Mouse (Mus musculus): Measurements from ENCODE around the gene Styxl1. TPM values are rescaled to one million over a fixed set of nuclear protein-coding genes. Genes with fewer than 3 reads are reported as not detected.

Gene Styxl1
- 0.68 TPM in 1 of 2 replicates, not detected in the other for polyA plus RNA-seq (2016; fragmentation: Nextera tagmentation; extraction: Ambion mirVana)

DNA sequence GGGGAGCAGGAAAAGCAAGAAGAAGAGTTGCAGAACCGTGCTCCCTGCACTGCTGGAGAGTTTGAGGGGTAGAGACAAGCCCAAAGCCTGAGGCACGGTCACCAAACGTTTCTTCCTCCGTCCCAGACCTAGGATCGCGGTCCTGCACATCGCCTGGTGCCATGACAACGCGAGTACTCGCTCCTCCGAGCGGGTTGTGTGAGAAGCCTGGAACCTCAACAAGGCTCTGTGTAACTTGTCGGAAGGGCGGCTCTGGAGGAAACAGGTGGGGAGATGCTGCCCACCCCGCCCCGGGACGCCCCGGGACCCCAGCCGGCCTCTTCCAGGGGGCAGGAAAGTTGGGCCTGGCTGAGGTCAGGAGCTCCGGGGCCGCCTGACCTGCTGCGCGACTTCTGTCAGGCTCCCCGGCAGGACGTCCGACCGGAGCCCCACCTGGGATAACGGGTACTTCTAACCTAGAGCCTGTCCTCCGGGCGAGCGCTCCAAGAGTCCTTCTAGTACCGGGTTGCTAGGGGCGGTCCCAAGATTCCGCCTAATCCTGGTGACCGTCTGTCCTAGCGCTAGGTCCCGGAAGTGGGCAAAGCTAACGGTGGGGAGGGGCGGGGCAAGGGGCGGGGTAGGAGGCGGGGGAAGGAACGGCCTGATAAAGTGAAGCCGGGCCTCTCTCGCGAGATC lies at the start of gene Styxl1:
Styxl1 (minus strand) TSS at position 590 of the 675 bp plus-strand sequence.
- peak within 1 kb of the TSS; percentile 87 for H3K4me2 ChIP-seq (replicated peaks)
- peak within 1 kb of the TSS; percentile 93 for H3K9ac ChIP-seq
- WGBS: under 1% methylated on average over 44 of the region's 45 CpGs
- peak within 1 kb of the TSS; percentile 94 for H3K27ac ChIP-seq
- no peaks in the 10 kb centered on the region for H3K27me3 ChIP-seq
- H3K4me3 ChIP-seq: peak within 1 kb of the TSS; percentile 84
- no peaks in the 10 kb centered on the region for H3K9me3 ChIP-seq (replicated peaks)
- peaks cover 22% of the 10 kb centered on the region for H3K4me1 ChIP-seq
- peak; percentile 94 for ATAC-seq (ENCODE audit: low FRiP score)
- H3K36me3 ChIP-seq: peaks cover 14% of the 10 kb centered on the region

DNA sequence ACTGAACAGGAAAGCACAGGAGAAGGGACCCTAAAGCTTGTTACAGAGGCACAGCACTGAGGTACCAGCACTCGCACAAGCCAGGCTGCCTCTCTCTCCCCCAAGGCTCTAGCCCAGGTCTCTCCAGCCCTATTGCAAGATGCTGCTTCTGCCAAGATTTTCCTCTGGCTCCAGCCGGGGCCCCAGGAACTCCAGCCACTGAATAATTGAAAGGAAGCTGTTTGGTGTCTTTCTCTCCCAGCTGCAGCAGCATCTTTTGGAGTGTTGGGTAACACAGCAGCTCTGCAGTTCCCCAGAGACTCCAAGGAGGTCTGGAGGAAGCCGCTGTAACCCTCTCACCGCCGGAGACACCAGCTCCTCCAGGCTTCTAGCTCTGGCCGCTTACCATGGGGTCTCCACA lies 48.0 kb upstream of the Styxl1 start:
- H3K9me3 ChIP-seq (replicated peaks): no peaks in the 10 kb centered on the region
- H3K27ac ChIP-seq: peak overlapping the region; percentile 86
- no peak for ATAC-seq (ENCODE audit: low FRiP score)
- H3K4me3 ChIP-seq: no peak overlapping the region
- H3K36me3 ChIP-seq: no peaks in the 10 kb centered on the region
- H3K4me2 ChIP-seq (replicated peaks): no peak overlapping the region
- 49% methylated on average over 6 of the region's 6 CpGs for WGBS
- H3K27me3 ChIP-seq: no peaks in the 10 kb centered on the region
- peaks cover 46% of the 10 kb centered on the region for H3K4me1 ChIP-seq
- H3K9ac ChIP-seq: peak overlapping the region; percentile 39; the same call in 1 of the 2 replicates

DNA sequence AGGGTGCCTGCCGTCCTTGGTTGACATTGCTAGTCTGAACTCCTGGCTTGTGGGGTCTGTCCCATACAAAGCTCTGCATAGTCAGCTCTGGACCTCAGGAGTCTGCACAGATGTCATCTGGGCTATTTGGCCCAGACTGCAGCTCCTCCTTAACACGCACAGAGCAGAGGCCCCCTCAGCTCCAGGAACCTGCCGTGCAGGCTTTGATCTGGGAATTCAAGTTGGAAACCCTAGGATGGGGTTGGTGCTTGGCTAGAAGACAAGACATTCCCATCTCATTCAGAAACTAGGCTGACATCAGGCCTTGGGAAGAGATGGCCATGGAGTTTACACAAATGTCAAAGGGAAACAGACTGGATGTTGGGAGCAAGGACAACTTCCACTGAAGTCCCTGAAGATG lies 46.3 kb upstream of the Styxl1 start:
- Histone ChIP-seq H3K27ac (0 out of 2 replicates have a peak overlapping the region, but pooled peaks have one; percentile 23), H3K9me3 (replicated peaks) (no peaks in the 10 kb centered on the region), H3K9ac (no peak overlapping the region), H3K4me2 (replicated peaks) (no peak overlapping the region), H3K4me3 (no peak overlapping the region), H3K4me1 (peaks cover 51% of the 10 kb centered on the region), H3K27me3 (peaks cover 3% of the 10 kb centered on the region; the same call in 1 of the 2 replicates), H3K36me3 (no peaks in the 10 kb centered on the region)
- 58% methylated on average over 3 of the region's 3 CpGs for WGBS
- ATAC-seq (ENCODE audit: low FRiP score): no peak

DNA sequence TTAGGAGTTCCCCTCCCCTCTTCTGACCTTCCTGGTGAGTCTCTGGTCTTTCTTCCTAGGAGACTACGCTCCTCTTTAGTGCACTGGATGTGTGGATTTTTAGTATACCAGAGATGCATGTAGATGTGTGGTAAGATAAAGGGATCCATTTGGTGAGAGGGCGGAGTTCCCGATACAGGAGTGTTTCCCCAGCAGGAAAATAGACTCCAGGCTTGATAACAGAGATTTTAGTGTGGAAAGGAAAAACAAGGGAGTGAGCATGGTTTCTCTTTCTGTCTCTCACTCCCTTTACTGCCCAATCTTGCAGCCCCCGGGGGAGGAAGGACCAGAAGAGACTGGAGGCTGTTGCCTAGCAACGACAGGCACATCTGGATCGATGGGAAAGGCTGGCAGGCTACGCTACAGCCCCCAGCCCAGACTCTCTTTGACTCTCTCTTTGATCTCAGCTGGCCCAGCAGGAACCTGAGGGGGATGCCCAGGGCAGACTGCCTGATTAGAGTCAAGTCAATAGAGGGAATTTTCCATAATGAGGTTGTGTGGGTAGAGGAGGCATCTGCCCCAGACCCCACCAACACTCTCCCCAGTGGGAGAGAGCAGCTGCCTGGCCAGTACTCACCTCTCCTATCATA lies 44.2 kb upstream of the Styxl1 start:
- Histone ChIP-seq H3K4me3 (no peak overlapping the region), H3K4me1 (peaks cover 51% of the 10 kb centered on the region), H3K9me3 (replicated peaks) (no peaks in the 10 kb centered on the region), H3K4me2 (replicated peaks) (peak overlapping the region; percentile 34), H3K9ac (peak overlapping the region; percentile 35; the same call in 1 of the 2 replicates), H3K27ac (peak overlapping the region; percentile 92), H3K36me3 (no peaks in the 10 kb centered on the region), H3K27me3 (peaks cover 3% of the 10 kb centered on the region; the same call in 1 of the 2 replicates)
- peak; percentile 86 for ATAC-seq (ENCODE audit: low FRiP score)
- WGBS: 14% methylated on average over 7 of the region's 7 CpGs

DNA sequence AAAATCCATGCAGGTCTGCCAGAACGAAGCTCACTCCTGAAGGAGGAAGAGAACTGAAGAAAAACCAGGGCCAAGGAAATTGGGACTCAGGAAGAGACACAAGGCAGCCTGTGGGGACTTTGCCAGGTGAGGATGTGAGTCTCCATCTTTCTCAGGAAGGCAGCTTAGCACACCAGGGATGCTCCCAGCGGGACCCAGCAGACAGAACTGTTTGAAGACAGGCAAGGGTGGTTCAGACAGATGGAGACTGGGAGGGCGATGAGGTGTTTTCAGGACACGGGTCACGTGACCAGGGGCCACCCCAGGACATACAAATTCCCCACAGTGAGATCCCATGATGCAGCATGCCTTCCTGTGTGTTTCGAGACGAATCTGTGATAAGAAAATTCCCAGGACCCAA lies 40.3 kb upstream of the Styxl1 start:
- peaks cover 34% of the 10 kb centered on the region for H3K4me1 ChIP-seq

DNA sequence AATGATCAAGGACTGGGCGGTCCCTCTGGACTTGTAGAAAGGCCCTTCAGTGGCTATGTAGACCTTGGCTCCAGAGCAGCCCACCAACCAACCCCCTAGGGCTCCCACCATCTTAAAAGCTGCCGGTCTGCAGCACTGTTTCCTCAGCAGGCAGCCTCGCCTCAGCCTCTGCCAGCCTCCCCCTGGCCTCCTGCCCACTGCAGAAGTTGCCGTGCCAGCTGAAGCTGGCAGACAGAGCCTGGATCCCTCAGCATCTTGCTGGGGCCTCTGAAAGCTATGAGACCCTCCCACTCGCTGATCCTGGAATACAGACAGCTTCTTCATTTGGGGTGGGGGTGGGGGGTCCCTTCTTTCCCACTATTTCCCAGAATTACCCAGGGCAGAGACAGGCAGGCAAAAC lies 34.8 kb upstream of the Styxl1 start:
- H3K4me1 ChIP-seq: peaks cover 11% of the 10 kb centered on the region
- no peaks in the 10 kb centered on the region for H3K27me3 ChIP-seq
- no peak overlapping the region for H3K4me2 ChIP-seq (replicated peaks)
- no peaks in the 10 kb centered on the region for H3K9me3 ChIP-seq (replicated peaks)
- H3K4me3 ChIP-seq: no peak overlapping the region
- 0 out of 2 replicates have a peak, but pooled peaks cover 5% of the 10 kb centered on the region for H3K36me3 ChIP-seq
- no peak overlapping the region for H3K27ac ChIP-seq
- H3K9ac ChIP-seq: no peak overlapping the region
- 73% methylated on average over 5 of the region's 5 CpGs for WGBS
- ATAC-seq (ENCODE audit: low FRiP score): no peak

More for the DNA sequence above, 40.3 kb upstream of the Styxl1 start:
- Histone ChIP-seq H3K9me3 (replicated peaks) (no peaks in the 10 kb centered on the region), H3K36me3 (0 out of 2 replicates have a peak, but pooled peaks cover 3% of the 10 kb centered on the region), H3K27ac (no peak overlapping the region), H3K4me2 (replicated peaks) (no peak overlapping the region), H3K9ac (no peak overlapping the region), H3K4me3 (no peak overlapping the region), H3K27me3 (peaks cover 3% of the 10 kb centered on the region; the same call in 1 of the 2 replicates)
- no peak for ATAC-seq (ENCODE audit: low FRiP score)
- 47% methylated on average over 7 of the region's 7 CpGs for WGBS

DNA sequence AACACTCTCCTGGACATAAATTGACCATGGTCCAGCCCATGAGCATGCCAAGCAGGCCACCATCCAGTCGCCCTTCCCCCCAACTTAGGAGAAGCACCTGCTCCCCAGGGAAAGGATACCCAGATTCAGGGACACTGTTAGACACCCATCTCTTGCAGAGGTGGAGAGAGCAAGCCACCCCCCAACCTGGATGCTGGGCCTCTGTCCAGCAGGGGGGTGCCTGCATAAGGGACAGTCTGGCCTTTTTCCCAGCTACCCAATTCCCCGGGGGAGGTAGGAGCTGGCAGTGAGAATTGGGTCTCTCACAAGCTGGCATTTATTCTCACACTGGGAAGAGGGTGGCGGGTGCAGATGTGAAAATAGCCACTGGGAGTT lies 29.1 kb upstream of the Styxl1 start:
- peak overlapping the region; percentile 57 for H3K4me3 ChIP-seq
- no peaks in the 10 kb centered on the region for H3K36me3 ChIP-seq
- peak overlapping the region; percentile 4; the same call in 1 of the 2 replicates for H3K27ac ChIP-seq
- peak overlapping the region; percentile 85 for H3K9ac ChIP-seq
- 43% methylated on average over 3 of the region's 3 CpGs for WGBS
- H3K4me1 ChIP-seq: peaks cover 23% of the 10 kb centered on the region
- 0 out of 2 replicates have a peak, but pooled peaks have one; percentile 30 for ATAC-seq (ENCODE audit: low FRiP score)
- peak overlapping the region; percentile 69 for H3K4me2 ChIP-seq (replicated peaks)
- no peaks in the 10 kb centered on the region for H3K9me3 ChIP-seq (replicated peaks)
- H3K27me3 ChIP-seq: no peaks in the 10 kb centered on the region

DNA sequence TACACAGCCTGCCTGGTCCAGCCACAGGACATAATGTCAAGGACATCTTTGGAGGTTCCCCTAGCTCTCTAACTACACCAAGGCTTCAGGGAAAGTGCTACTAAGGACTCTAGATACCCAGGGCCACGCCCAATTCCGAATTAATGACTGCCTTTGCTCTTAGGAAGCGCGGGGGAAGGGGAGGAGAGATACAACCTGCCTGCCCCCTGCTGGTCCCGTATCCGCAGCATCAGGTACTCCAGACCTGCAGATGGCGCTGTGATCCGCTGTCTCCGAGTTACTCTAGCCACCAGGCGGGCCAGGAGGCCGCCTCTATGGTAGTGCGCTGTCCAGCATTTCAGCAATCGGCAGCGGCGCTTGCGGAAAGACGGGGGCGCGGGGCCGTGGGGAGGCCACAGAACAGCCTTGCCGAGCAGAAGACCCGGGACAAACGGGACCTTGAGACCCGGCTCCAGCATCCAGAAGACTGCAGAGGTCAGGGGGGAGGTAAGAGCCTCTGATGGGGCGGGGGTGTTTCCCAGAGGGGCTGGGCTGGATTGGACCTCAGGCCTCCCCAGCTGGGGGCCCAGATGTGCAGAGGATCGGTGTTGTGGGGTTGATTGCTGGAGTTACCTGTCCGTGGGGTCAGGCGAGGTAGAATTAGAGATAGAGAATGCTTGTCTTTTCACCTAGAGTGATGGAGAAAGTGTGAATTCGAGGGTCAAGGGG lies 28.5 kb upstream of the Styxl1 start, which contains the start of gene Srrm3:
Srrm3 (plus strand) TSS at position 336 of the 708 bp plus-strand sequence.
- peak within 1 kb of the TSS; percentile 72; the same call in 1 of the 2 replicates for H3K27ac ChIP-seq
- peaks cover 24% of the 10 kb centered on the region for H3K4me1 ChIP-seq

DNA sequence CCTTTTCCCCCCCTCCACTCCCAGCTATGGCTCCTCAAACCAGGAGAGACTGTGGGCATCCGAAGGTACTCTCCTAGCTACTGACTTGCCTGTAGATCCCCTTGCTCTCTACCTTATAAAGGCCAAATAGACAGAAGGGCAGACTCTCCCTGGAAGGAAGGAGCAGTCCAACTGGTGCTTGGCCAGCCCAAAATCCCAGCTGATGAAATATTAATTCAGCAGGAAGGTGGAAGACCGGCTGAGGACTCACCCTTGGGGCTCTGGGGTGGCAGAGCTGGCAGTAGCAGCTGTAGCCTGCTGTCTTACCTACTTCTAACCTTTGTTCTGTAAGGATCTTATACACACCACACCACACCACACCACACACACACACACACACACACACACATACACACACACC lies 26.6 kb upstream of the Styxl1 start:
- H3K27me3 ChIP-seq: no peaks in the 10 kb centered on the region
- whole genome bisulfite sequencing: 71% methylated on average over 2 of the region's 2 CpGs
- peak overlapping the region; percentile 66 for H3K27ac ChIP-seq
- H3K4me1 ChIP-seq: peaks cover 36% of the 10 kb centered on the region
- H3K9ac ChIP-seq: no peak overlapping the region
- no peaks in the 10 kb centered on the region for H3K36me3 ChIP-seq
- H3K4me2 ChIP-seq (replicated peaks): no peak overlapping the region
- no peak overlapping the region for H3K4me3 ChIP-seq
- no peaks in the 10 kb centered on the region for H3K9me3 ChIP-seq (replicated peaks)
- ATAC-seq (ENCODE audit: low FRiP score): no peak

More for the DNA sequence above, 28.5 kb upstream of the Styxl1 start, which contains the start of gene Srrm3:
- no peaks in the 10 kb centered on the region for H3K36me3 ChIP-seq
- peak within 1 kb of the TSS; percentile 69 for H3K4me2 ChIP-seq (replicated peaks)
- H3K4me3 ChIP-seq: peak within 1 kb of the TSS; percentile 57
- no peaks in the 10 kb centered on the region for H3K27me3 ChIP-seq
- ATAC-seq (ENCODE audit: low FRiP score): peak; percentile 57
- WGBS: 3% methylated on average over 29 of the region's 29 CpGs
- no peaks in the 10 kb centered on the region for H3K9me3 ChIP-seq (replicated peaks)
- peak within 1 kb of the TSS; percentile 85 for H3K9ac ChIP-seq

DNA sequence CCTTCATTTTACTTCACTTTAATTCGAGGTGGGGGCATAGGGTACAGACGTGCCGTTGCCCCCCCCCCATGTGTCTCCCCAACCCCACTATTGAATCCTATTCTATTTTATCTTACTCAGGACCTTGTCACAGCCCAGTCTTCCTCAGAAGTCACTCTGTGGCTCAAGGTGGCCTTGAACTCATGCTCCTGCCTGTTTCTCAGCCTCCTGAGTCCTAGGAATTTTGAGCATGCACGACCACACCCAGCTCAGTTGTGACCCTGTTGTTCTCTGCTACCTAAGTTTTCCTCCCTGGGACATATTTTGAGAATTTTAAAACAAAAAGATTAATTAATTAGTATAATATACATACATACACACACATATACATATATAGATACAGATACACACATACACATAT lies 25.5 kb upstream of the Styxl1 start:
- 89% methylated on average over 4 of the region's 4 CpGs for WGBS
- no peak overlapping the region for H3K4me2 ChIP-seq (replicated peaks)
- peaks cover 36% of the 10 kb centered on the region for H3K4me1 ChIP-seq
- no peaks in the 10 kb centered on the region for H3K9me3 ChIP-seq (replicated peaks)
- no peak overlapping the region for H3K4me3 ChIP-seq
- no peaks in the 10 kb centered on the region for H3K36me3 ChIP-seq
- no peaks in the 10 kb centered on the region for H3K27me3 ChIP-seq
- no peak overlapping the region for H3K9ac ChIP-seq
- H3K27ac ChIP-seq: no peak overlapping the region
- no peak for ATAC-seq (ENCODE audit: low FRiP score)

DNA sequence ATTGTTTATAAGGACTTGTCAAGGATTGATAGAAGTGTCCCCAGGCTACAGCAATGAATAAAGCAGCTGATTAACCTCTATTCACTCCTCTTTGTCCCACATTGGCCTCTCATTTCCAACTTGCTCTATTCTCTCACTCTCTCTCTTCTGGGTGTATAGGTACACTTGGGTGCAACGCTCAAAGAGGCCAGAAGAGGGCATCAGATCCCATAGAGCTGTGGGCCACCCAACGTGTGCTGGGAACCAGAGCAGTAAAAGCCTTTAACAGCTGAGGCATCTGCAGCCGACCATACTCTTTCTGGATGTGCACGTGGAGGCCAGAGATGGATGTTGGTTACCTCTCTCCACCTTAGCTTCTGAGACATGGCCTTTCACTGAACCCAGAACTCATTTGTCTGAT lies 24.9 kb upstream of the Styxl1 start:
- no peak for ATAC-seq (ENCODE audit: low FRiP score)
- H3K27ac ChIP-seq: no peak overlapping the region
- no peaks in the 10 kb centered on the region for H3K27me3 ChIP-seq
- H3K36me3 ChIP-seq: no peaks in the 10 kb centered on the region
- H3K4me1 ChIP-seq: peaks cover 34% of the 10 kb centered on the region
- H3K4me3 ChIP-seq: no peak overlapping the region
- no peak overlapping the region for H3K4me2 ChIP-seq (replicated peaks)
- no peak overlapping the region for H3K9ac ChIP-seq
- no peaks in the 10 kb centered on the region for H3K9me3 ChIP-seq (replicated peaks)
- WGBS: 68% methylated on average over 4 of the region's 4 CpGs

DNA sequence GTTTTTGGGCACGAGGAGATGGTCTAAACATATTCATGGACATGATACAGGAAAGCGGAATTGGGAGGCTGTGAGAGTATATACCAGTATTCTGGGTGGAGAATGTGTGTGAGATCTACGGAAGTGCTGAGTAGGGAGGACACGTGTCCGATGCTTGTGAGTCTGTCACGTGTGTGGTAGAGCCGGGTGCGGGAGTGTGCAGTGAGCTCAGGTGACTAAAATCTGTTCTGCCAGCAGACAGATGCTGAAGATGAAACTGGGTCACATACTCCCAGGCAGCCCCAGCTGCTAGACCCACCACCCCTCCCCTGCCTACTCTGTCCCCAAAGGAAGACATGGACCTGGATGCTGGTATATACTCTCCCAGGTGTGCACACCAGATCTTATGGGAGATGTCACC lies 24.5 kb upstream of the Styxl1 start:
- H3K27me3 ChIP-seq: no peaks in the 10 kb centered on the region
- H3K9ac ChIP-seq: no peak overlapping the region
- ATAC-seq (ENCODE audit: low FRiP score): no peak
- peaks cover 29% of the 10 kb centered on the region for H3K4me1 ChIP-seq
- no peaks in the 10 kb centered on the region for H3K9me3 ChIP-seq (replicated peaks)
- no peak overlapping the region for H3K4me2 ChIP-seq (replicated peaks)
- no peaks in the 10 kb centered on the region for H3K36me3 ChIP-seq
- no peak overlapping the region for H3K27ac ChIP-seq
- no peak overlapping the region for H3K4me3 ChIP-seq
- WGBS: 90% methylated on average over 8 of the region's 8 CpGs
